22 mouse cellular contexts compared by ENCODE assay signal in the genomic region with DNA sequence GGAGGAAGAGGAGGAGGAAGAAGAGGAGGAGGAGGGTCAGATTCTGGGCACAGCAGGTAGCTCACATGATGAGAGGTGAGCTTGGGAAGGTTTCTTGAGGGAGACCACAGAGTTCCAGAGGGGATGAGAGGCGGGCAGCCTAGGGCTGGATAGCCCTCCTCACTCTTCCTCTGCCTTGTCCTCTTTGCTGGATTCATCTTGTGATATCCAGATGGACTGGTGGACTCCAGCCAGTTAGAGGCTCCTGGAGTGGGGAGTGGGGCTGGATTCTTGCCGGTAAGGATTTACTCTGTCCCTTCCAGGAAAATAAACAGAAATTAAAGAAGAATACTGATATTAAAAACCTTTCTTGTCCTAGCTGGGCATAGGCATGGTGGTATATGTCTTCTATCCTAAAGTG. TPM values are rescaled to one million over a fixed set of nuclear protein-coding genes. Genes with fewer than 3 reads are reported as not detected.
A peak's percentile ranks its signal among the peaks of the same experiment; 100 is the strongest.
DNase-seq lines count a peak whose midpoint lies in the region; ATAC-seq and TF ChIP-seq lines count a peak whose summit lies in the region.
"Had no signal": no experiment of that assay in that cellular context is flagged by ENCODE, and none has a peak within 500 bp of the region (broad histone marks: within the 10 kb centered on the region; RNA-seq: fewer than 3 reads in every experiment).

No protein-coding gene starts in this region.

- TF ChIP-seq CTCF in intestine, postnatal 0 days (IDR thresholded peaks at IDR 0.05; ENCODE audit: low read depth) = no peak
- no peak for TF ChIP-seq CTCF in midbrain, postnatal 0 days (IDR thresholded peaks at IDR 0.05)

- no peaks in the 10 kb centered on the region for H3K4me1 ChIP-seq in intestine, embryonic 16.5 days (ENCODE audit: control insufficient read depth, insufficient read depth, low read length)
- no peaks in the 10 kb centered on the region for H3K4me1 ChIP-seq in intestine, postnatal 0 days (replicated peaks; ENCODE audit: control insufficient read depth, insufficient read depth, low read length)
- peaks cover 2% of the 10 kb centered on the region; the same call in 1 of the 2 replicates for H3K4me1 ChIP-seq in midbrain, embryonic 11.5 days (ENCODE audit: control insufficient read depth, insufficient read depth, low read length)
- no peaks in the 10 kb centered on the region for H3K4me1 ChIP-seq in midbrain, postnatal 0 days (ENCODE audit: insufficient read depth, low read length)
- no peaks in the 10 kb centered on the region for H3K4me1 ChIP-seq in forebrain, embryonic 15.5 days
- H3K4me1 ChIP-seq: embryonic facial prominence, embryonic 12.5 days; hindbrain, embryonic 15.5 days; midbrain, embryonic 15.5 days had no signal

- no peaks in the 10 kb centered on the region for H3K9me3 ChIP-seq in intestine, embryonic 16.5 days (ENCODE audit: control insufficient read depth, low read length)
- no peaks in the 10 kb centered on the region for H3K9me3 ChIP-seq in intestine, postnatal 0 days (ENCODE audit: control insufficient read depth)
- H3K9me3 ChIP-seq in midbrain, embryonic 11.5 days (ENCODE audit: control insufficient read depth, low read length) = no peaks in the 10 kb centered on the region
- H3K9me3 ChIP-seq in midbrain, postnatal 0 days (ENCODE audit: low read length) = no peaks in the 10 kb centered on the region
- H3K9me3 ChIP-seq in forebrain, embryonic 15.5 days = no peaks in the 10 kb centered on the region
- H3K9me3 ChIP-seq: embryonic facial prominence, embryonic 12.5 days; hindbrain, embryonic 15.5 days; midbrain, embryonic 15.5 days had no signal

- H3K4me3 ChIP-seq in intestine, embryonic 16.5 days (ENCODE audit: low read length) = no peak overlapping the region
- no peak overlapping the region for H3K4me3 ChIP-seq in intestine, postnatal 0 days (ENCODE audit: low read depth, low read length)
- no peak overlapping the region for H3K4me3 ChIP-seq in midbrain, embryonic 11.5 days (ENCODE audit: low read depth, low read length)
- H3K4me3 ChIP-seq in midbrain, postnatal 0 days (ENCODE audit: low read depth, low read length) = no peak overlapping the region
- no peak overlapping the region for H3K4me3 ChIP-seq in forebrain, embryonic 15.5 days
- H3K4me3 ChIP-seq: embryonic facial prominence, embryonic 12.5 days; hindbrain, embryonic 15.5 days; midbrain, embryonic 15.5 days had no signal

- H3K27ac ChIP-seq in intestine, embryonic 16.5 days (ENCODE audit: low read length) = no peak overlapping the region
- no peak overlapping the region for H3K27ac ChIP-seq in intestine, postnatal 0 days (ENCODE audit: low read depth, low read length)
- no peak overlapping the region for H3K27ac ChIP-seq in midbrain, embryonic 11.5 days (ENCODE audit: low read depth, low read length)
- no peak overlapping the region for H3K27ac ChIP-seq in midbrain, postnatal 0 days (ENCODE audit: low read depth, low read length)
- H3K27ac ChIP-seq in forebrain, embryonic 15.5 days (replicated peaks) = no peak overlapping the region
- H3K27ac ChIP-seq: embryonic facial prominence, embryonic 12.5 days; hindbrain, embryonic 15.5 days; macrophage; midbrain, embryonic 15.5 days had no signal

- WGBS in intestine, embryonic 16.5 days = 45% methylated on average over 2 of the region's 2 CpGs
- WGBS in intestine, postnatal 0 days = 50% methylated on average over 2 of the region's 2 CpGs
- 87% methylated on average over 2 of the region's 2 CpGs for WGBS in midbrain, embryonic 11.5 days
- WGBS in midbrain, postnatal 0 days = 87% methylated on average over 2 of the region's 2 CpGs
- WGBS in forebrain, embryonic 15.5 days = 76% methylated on average over 2 of the region's 2 CpGs

- no peaks in the 10 kb centered on the region for H3K27me3 ChIP-seq in intestine, embryonic 16.5 days (replicated peaks; ENCODE audit: control insufficient read depth, insufficient read depth, low read length)
- no peaks in the 10 kb centered on the region for H3K27me3 ChIP-seq in intestine, postnatal 0 days (replicated peaks; ENCODE audit: control insufficient read depth, insufficient read depth, low read length)
- no peaks in the 10 kb centered on the region for H3K27me3 ChIP-seq in midbrain, embryonic 11.5 days (ENCODE audit: control insufficient read depth, insufficient read depth, low read length)
- H3K27me3 ChIP-seq in midbrain, postnatal 0 days (ENCODE audit: insufficient read depth, low read length) = no peaks in the 10 kb centered on the region
- H3K27me3 ChIP-seq in forebrain, embryonic 15.5 days = no peaks in the 10 kb centered on the region
- H3K27me3 ChIP-seq: CH12.LX; embryonic facial prominence, embryonic 12.5 days; hindbrain, embryonic 15.5 days; midbrain, embryonic 15.5 days had no signal

- no peak overlapping the region for H3K9ac ChIP-seq in intestine, embryonic 16.5 days (ENCODE audit: low read depth, low read length)
- no peak overlapping the region for H3K9ac ChIP-seq in intestine, postnatal 0 days (ENCODE audit: low read depth, low read length)
- no peak overlapping the region for H3K9ac ChIP-seq in midbrain, embryonic 11.5 days (ENCODE audit: low read length)
- no peak overlapping the region for H3K9ac ChIP-seq in midbrain, postnatal 0 days (replicated peaks; ENCODE audit: low read length, poor library complexity, severe bottlenecking)
- H3K9ac ChIP-seq in forebrain, embryonic 15.5 days (replicated peaks) = no peak overlapping the region
- H3K9ac ChIP-seq: embryonic facial prominence, embryonic 12.5 days; hindbrain, embryonic 15.5 days; midbrain, embryonic 15.5 days had no signal

- no peaks in the 10 kb centered on the region for H3K36me3 ChIP-seq in intestine, embryonic 16.5 days (ENCODE audit: control insufficient read depth, insufficient read depth, low read length)
- H3K36me3 ChIP-seq in intestine, postnatal 0 days (ENCODE audit: control insufficient read depth, insufficient read depth) = no peaks in the 10 kb centered on the region
- H3K36me3 ChIP-seq in midbrain, embryonic 11.5 days (ENCODE audit: control insufficient read depth, insufficient read depth, low read length) = no peaks in the 10 kb centered on the region
- no peaks in the 10 kb centered on the region for H3K36me3 ChIP-seq in midbrain, postnatal 0 days (ENCODE audit: insufficient read depth, low read length)
- no peaks in the 10 kb centered on the region for H3K36me3 ChIP-seq in forebrain, embryonic 15.5 days
- H3K36me3 ChIP-seq: embryonic facial prominence, embryonic 12.5 days; hindbrain, embryonic 15.5 days; midbrain, embryonic 15.5 days had no signal

- no peak overlapping the region for H3K4me2 ChIP-seq in intestine, embryonic 16.5 days (ENCODE audit: low read depth, low read length)
- H3K4me2 ChIP-seq in intestine, postnatal 0 days (replicated peaks; ENCODE audit: low read depth) = no peak overlapping the region
- H3K4me2 ChIP-seq in midbrain, embryonic 11.5 days = no peak overlapping the region
- H3K4me2 ChIP-seq in midbrain, postnatal 0 days (ENCODE audit: low read depth, low read length, poor library complexity, severe bottlenecking) = no peak overlapping the region
- no peak overlapping the region for H3K4me2 ChIP-seq in forebrain, embryonic 15.5 days (replicated peaks)
- H3K4me2 ChIP-seq: embryonic facial prominence, embryonic 12.5 days; hindbrain, embryonic 15.5 days; liver, embryonic 11.5 days; midbrain, embryonic 15.5 days had no signal

- 0 out of 2 replicates have a peak, but pooled peaks have one; percentile 23 for ATAC-seq in intestine, embryonic 16.5 days
- ATAC-seq in intestine, postnatal 0 days = no peak
- ATAC-seq in midbrain, embryonic 11.5 days (ENCODE audit: low FRiP score) = no peak
- ATAC-seq in midbrain, postnatal 0 days (ENCODE audit: low FRiP score) = no peak
- ATAC-seq in forebrain, embryonic 15.5 days (replicated peaks) = no peak
- ATAC-seq: activated CD4-positive, CD25-positive, alpha-beta regulatory T cell, adult 4 months; forebrain, embryonic 16.5 days; midbrain, embryonic 15.5 days had no signal

- DNase-seq in cerebellum, postnatal 14 days = peak; percentile 48 to 61
- DNase-seq in cerebellum, postnatal 36 days = no peak
- DNase-seq in midbrain, embryonic 11.5 days (ENCODE audit: low spot score, missing footprints) = peak; percentile 78
- DNase-seq in midbrain, postnatal 0 days (ENCODE audit: low spot score) = no peak
- peak; percentile 29 for DNase-seq in heart, postnatal 4 days
- DNase-seq: adrenal gland, postnatal 14 days; cerebellum, adult 11-12 months; kidney, adult 2 months; kidney, postnatal 4 days; right cerebral cortex, adult 18-20 months; thymus, adult 2 months had no signal

RNA-seq across cellular contexts. Expression of a gene that starts 20.4 kb away (rescaled TPM):
- polyA plus RNA-seq in intestine, embryonic 16.5 days (2015; fragmentation: Nextera tagmentation; extraction: Ambion mirVana) = 32.5 and 37.0 TPM in 2 replicates
- 15.4 and 16.7 TPM in 2 replicates for polyA plus RNA-seq in intestine, postnatal 0 days (2015; fragmentation: Nextera tagmentation; extraction: Ambion mirVana)
- 42.1 and 44.1 TPM in 2 replicates for polyA plus RNA-seq in midbrain, embryonic 11.5 days (2014; fragmentation: Nextera tagmentation; extraction: Ambion mirVana)
- total RNA-seq in midbrain, postnatal 0 days (2014; rRNA removed) = 49.6 and 52.7 TPM in 2 replicates
- polyA plus RNA-seq in midbrain, postnatal 0 days (2015; fragmentation: Nextera tagmentation; extraction: Ambion mirVana) = 33.7 and 36.8 TPM in 2 replicates
- total RNA-seq in heart, postnatal 4 days (2021) = 10 to 100 TPM; 81.8 to 82.6 TPM
- 20.6 and 21.0 TPM in 2 replicates for polyA plus RNA-seq in forebrain, embryonic 15.5 days (2015; fragmentation: Nextera tagmentation; extraction: Ambion mirVana)

Comparison
In these comparisons a context has a peak if more than half of its experiments do, and no peak if none do; other contexts are left out.
1. DNase-seq: peak in cerebellum, postnatal 14 days (2 of 2), midbrain, embryonic 11.5 days (single experiment) and heart, postnatal 4 days (single experiment); none in cerebellum, postnatal 36 days (0 of 2) and midbrain, postnatal 0 days (single experiment).